Mouse (Mus musculus): ENCODE results near the gene Wasf1. TPM values are rescaled to one million over a fixed set of nuclear protein-coding genes. Genes with fewer than 3 reads are reported as not detected.

The Wasf1 gene
- total and polyA plus RNA-seq, 3 experiments, result 1.6 to 14.4 TPM; not detected in 1

- no peak overlapping the region for H3K9ac ChIP-seq (ENCODE audit: control insufficient read depth, low read depth, low read length, poor library complexity, severe bottlenecking)
- no peak overlapping the region for H3K4me3 ChIP-seq (ENCODE audit: control insufficient read depth in 1 of 2, insufficient read depth in 1 of 2, low read depth in 2 of 2, low read length in 2 of 2)
- TF ChIP-seq MYB (IDR thresholded peaks at IDR 0.05; ENCODE audit: low read depth, low read length), result no peak
- TF ChIP-seq BHLHE40 (IDR thresholded peaks at IDR 0.05; ENCODE audit: borderline replicate concordance, low read depth, low read length), result no peak
- no peak for TF ChIP-seq MEF2A (IDR thresholded peaks at IDR 0.05; ENCODE audit: extremely low read depth, insufficient replicate concordance, low read depth, low read length, poor library complexity, severe bottlenecking)
- TF ChIP-seq POLR2AphosphoS5 (IDR thresholded peaks at IDR 0.05; ENCODE audit: borderline replicate concordance, low read depth, low read length), result no peak
- TF ChIP-seq USF1 (IDR thresholded peaks at IDR 0.05; ENCODE audit: low read depth, low read length), result no peak
- TF ChIP-seq TCF12 (IDR thresholded peaks at IDR 0.05; ENCODE audit: low read depth, low read length), result no peak
- TF ChIP-seq ZMIZ1 (IDR thresholded peaks at IDR 0.05; ENCODE audit: low read depth, low read length), result no peak
- TF ChIP-seq ZNF384 (IDR thresholded peaks at IDR 0.05; ENCODE audit: low read depth, low read length), result no peak
- TF ChIP-seq EP300 (IDR thresholded peaks at IDR 0.05; ENCODE audit: low read depth in 1 of 2, low read length in 2 of 2), result no peak
- no peak for TF ChIP-seq GATA1 (IDR thresholded peaks at IDR 0.05; ENCODE audit: low read depth, low read length)
- no peak for TF ChIP-seq MAFK (IDR thresholded peaks at IDR 0.05; ENCODE audit: borderline replicate concordance, low read depth, low read length)
- H3K4me1 ChIP-seq (ENCODE audit: control insufficient read depth in 1 of 2, insufficient read depth in 2 of 2, low read length in 2 of 2), result no peaks in the 10 kb centered on the region
- DNase-seq (ENCODE audit: low read depth, low spot score), result no peak
- no peaks in the 10 kb centered on the region for H3K79me2 ChIP-seq (ENCODE audit: control insufficient read depth, insufficient read depth, low read length, poor library complexity)
- no peak overlapping the region for H3K27ac ChIP-seq (ENCODE audit: control insufficient read depth, low read depth, low read length)
- no peaks in the 10 kb centered on the region; a peak in 1 of 4 replicates for H3K27me3 ChIP-seq (ENCODE audit: control insufficient read depth in 1 of 2, insufficient read depth in 2 of 2, low read length in 2 of 2)
- H3K9me3 ChIP-seq (replicated peaks; ENCODE audit: insufficient read depth, low read length), result no peaks in the 10 kb centered on the region
- H3K36me3 ChIP-seq (ENCODE audit: control insufficient read depth in 1 of 2, insufficient read depth in 2 of 2, low read length in 2 of 2), result no peaks in the 10 kb centered on the region
Measured at GRCm38 (mm10) chr10:40956206-40956605, 72.9 kb downstream of the Wasf1 start.

- peak; percentile 59 for DNase-seq (ENCODE audit: low read depth, low spot score)
- Histone ChIP-seq H3K9ac (ENCODE audit: control insufficient read depth, low read depth, low read length, poor library complexity, severe bottlenecking) (no peak overlapping the region), H3K4me1 (ENCODE audit: control insufficient read depth in 1 of 2, insufficient read depth in 2 of 2, low read length in 2 of 2) (no peaks in the 10 kb centered on the region), H3K36me3 (ENCODE audit: control insufficient read depth in 1 of 2, insufficient read depth in 2 of 2, low read length in 2 of 2) (no peaks in the 10 kb centered on the region), H3K27ac (ENCODE audit: control insufficient read depth, low read depth, low read length) (no peak overlapping the region), H3K4me3 (ENCODE audit: control insufficient read depth in 1 of 2, insufficient read depth in 1 of 2, low read depth in 2 of 2, low read length in 2 of 2) (no peak overlapping the region), H3K79me2 (ENCODE audit: control insufficient read depth, insufficient read depth, low read length, poor library complexity) (no peaks in the 10 kb centered on the region), H3K27me3 (ENCODE audit: control insufficient read depth in 1 of 2, insufficient read depth in 2 of 2, low read length in 2 of 2) (no peaks in the 10 kb centered on the region; a peak in 1 of 4 replicates), H3K9me3 (replicated peaks; ENCODE audit: insufficient read depth, low read length) (no peaks in the 10 kb centered on the region)
- TF ChIP-seq MXI1 (IDR thresholded peaks at IDR 0.05; ENCODE audit: low read depth, low read length) (peak; percentile 44; the same call in 1 of the 2 replicates), POLR2AphosphoS5 (IDR thresholded peaks at IDR 0.05; ENCODE audit: borderline replicate concordance, low read depth, low read length) (no peak)
Measured at GRCm38 (mm10) chr10:40961365-40961764, 78.1 kb downstream of the Wasf1 start.

GRCm38 (mm10) chr10:40962008-40962407 is 78.7 kb downstream of the Wasf1 start:
- H3K27ac ChIP-seq (ENCODE audit: control insufficient read depth, low read depth, low read length), result no peak overlapping the region
- no peak for TF ChIP-seq BHLHE40 (IDR thresholded peaks at IDR 0.05; ENCODE audit: borderline replicate concordance, low read depth, low read length)
- no peak for TF ChIP-seq USF1 (IDR thresholded peaks at IDR 0.05; ENCODE audit: low read depth, low read length)
- no peak for TF ChIP-seq UBTF (IDR thresholded peaks at IDR 0.05; ENCODE audit: borderline replicate concordance, insufficient read depth, low read depth, low read length)
- no peak for TF ChIP-seq MYB (IDR thresholded peaks at IDR 0.05; ENCODE audit: low read depth, low read length)
- TF ChIP-seq GATA1 (IDR thresholded peaks at IDR 0.05; ENCODE audit: low read depth, low read length), result no peak
- TF ChIP-seq TBP (IDR thresholded peaks at IDR 0.05; ENCODE audit: low read depth, low read length), result no peak
- TF ChIP-seq POLR2AphosphoS5 (IDR thresholded peaks at IDR 0.05; ENCODE audit: borderline replicate concordance, low read depth, low read length), result no peak
- no peak for TF ChIP-seq TAL1 (IDR thresholded peaks at IDR 0.05; ENCODE audit: low read length)
- TF ChIP-seq MYC (IDR thresholded peaks at IDR 0.05; ENCODE audit: low read depth, low read length), result no peak
- TF ChIP-seq GABPA (IDR thresholded peaks at IDR 0.05; ENCODE audit: low read depth, low read length), result no peak
- TF ChIP-seq RCOR1 (IDR thresholded peaks at IDR 0.05; ENCODE audit: low read depth, low read length), result no peak
- TF ChIP-seq NELFE (IDR thresholded peaks at IDR 0.05; ENCODE audit: low read depth, low read length), result no peak
- no peak for TF ChIP-seq MAZ (IDR thresholded peaks at IDR 0.05; ENCODE audit: low read depth, low read length)
- TF ChIP-seq ETS1 (IDR thresholded peaks at IDR 0.05; ENCODE audit: low read depth, low read length), result no peak
- TF ChIP-seq ZNF384 (IDR thresholded peaks at IDR 0.05; ENCODE audit: low read depth, low read length), result no peak

More at GRCm38 (mm10) chr10:40962008-40962407, 78.7 kb downstream of the Wasf1 start:
- no peaks in the 10 kb centered on the region for H3K36me3 ChIP-seq (ENCODE audit: control insufficient read depth in 1 of 2, insufficient read depth in 2 of 2, low read length in 2 of 2)
- H3K27me3 ChIP-seq (ENCODE audit: control insufficient read depth in 1 of 2, insufficient read depth in 2 of 2, low read length in 2 of 2), result no peaks in the 10 kb centered on the region; a peak in 1 of 4 replicates
- H3K9me3 ChIP-seq (replicated peaks; ENCODE audit: insufficient read depth, low read length), result no peaks in the 10 kb centered on the region
- no peak overlapping the region for H3K4me3 ChIP-seq (ENCODE audit: control insufficient read depth in 1 of 2, insufficient read depth in 1 of 2, low read depth in 2 of 2, low read length in 2 of 2)
- H3K4me1 ChIP-seq (ENCODE audit: control insufficient read depth in 1 of 2, insufficient read depth in 2 of 2, low read length in 2 of 2), result no peaks in the 10 kb centered on the region
- H3K79me2 ChIP-seq (ENCODE audit: control insufficient read depth, insufficient read depth, low read length, poor library complexity), result no peaks in the 10 kb centered on the region
- H3K9ac ChIP-seq (ENCODE audit: control insufficient read depth, low read depth, low read length, poor library complexity, severe bottlenecking), result no peak overlapping the region
- no peak for DNase-seq (ENCODE audit: low read depth, low spot score)

All from MEL (cell line).